Mouse (Mus musculus): ENCODE measurements around the gene Mfsd2a. TPM values are rescaled to one million over a fixed set of nuclear protein-coding genes. Genes with fewer than 3 reads are reported as not detected.

Mfsd2a gene
- polyA plus RNA-seq, 1 experiment from 2014 or later = 26.7 TPM

- H3K36me3 ChIP-seq (ENCODE audit: poor library complexity, severe bottlenecking) = no peaks in the 10 kb centered on the region
- no peak overlapping the region for H3K27ac ChIP-seq
Observed at GRCm38 (mm10) chr4:122923392-122924344, 37.3 kb downstream of the Mfsd2a start.

GRCm38 (mm10) chr4:122922841-122923240, 38.1 kb downstream of the Mfsd2a start:
- no peaks in the 10 kb centered on the region; the same call in 1 of the 2 replicates for H3K4me1 ChIP-seq
- H3K27ac ChIP-seq = no peak overlapping the region
- H3K27me3 ChIP-seq = no peaks in the 10 kb centered on the region
- ATAC-seq = no peak
- no peak overlapping the region for H3K4me2 ChIP-seq
- H3K9ac ChIP-seq = no peak overlapping the region
- WGBS = 5% methylated on average over 1 of the region's 1 CpGs
- no peaks in the 10 kb centered on the region for H3K36me3 ChIP-seq (ENCODE audit: poor library complexity, severe bottlenecking)
- H3K9me3 ChIP-seq (replicated peaks) = no peaks in the 10 kb centered on the region
- no peak overlapping the region for H3K4me3 ChIP-seq

More at GRCm38 (mm10) chr4:122923392-122924344, 37.3 kb downstream of the Mfsd2a start:
- Histone ChIP-seq H3K27me3 (no peaks in the 10 kb centered on the region), H3K4me3 (no peak overlapping the region), H3K9me3 (replicated peaks) (no peaks in the 10 kb centered on the region), H3K4me2 (no peak overlapping the region), H3K9ac (no peak overlapping the region), H3K4me1 (no peaks in the 10 kb centered on the region; the same call in 1 of the 2 replicates)
- no peak for ATAC-seq
- 89% methylated on average over 15 of the region's 15 CpGs for WGBS

GRCm38 (mm10) chr4:122915985-122916384, 45.0 kb downstream of the Mfsd2a start:
- WGBS = 87% methylated on average over 4 of the region's 4 CpGs
- Histone ChIP-seq H3K4me2 (no peak overlapping the region), H3K4me3 (no peak overlapping the region)

GRCm38 (mm10) chr4:122914186-122914585, 46.8 kb downstream of the Mfsd2a start:
- WGBS = 79% methylated on average over 7 of the region's 7 CpGs
- no peak overlapping the region for H3K4me2 ChIP-seq
- no peak overlapping the region for H3K27ac ChIP-seq
- H3K36me3 ChIP-seq (ENCODE audit: poor library complexity, severe bottlenecking) = no peaks in the 10 kb centered on the region
- peaks cover 7% of the 10 kb centered on the region; the same call in 1 of the 2 replicates for H3K4me1 ChIP-seq
- H3K4me3 ChIP-seq = no peak overlapping the region
- H3K9me3 ChIP-seq (replicated peaks) = 0 out of 2 replicates have a peak, but pooled peaks cover 8% of the 10 kb centered on the region
- ATAC-seq = no peak
- no peak overlapping the region for H3K9ac ChIP-seq
- H3K27me3 ChIP-seq = no peaks in the 10 kb centered on the region

More at GRCm38 (mm10) chr4:122915985-122916384, 45.0 kb downstream of the Mfsd2a start:
- Histone ChIP-seq H3K36me3 (ENCODE audit: poor library complexity, severe bottlenecking) (no peaks in the 10 kb centered on the region), H3K27me3 (no peaks in the 10 kb centered on the region), H3K4me1 (no peaks in the 10 kb centered on the region), H3K9me3 (replicated peaks) (0 out of 2 replicates have a peak, but pooled peaks cover 8% of the 10 kb centered on the region), H3K9ac (no peak overlapping the region), H3K27ac (no peak overlapping the region)
- ATAC-seq = no peak

GRCm38 (mm10) chr4:122912613-122913012, 48.4 kb downstream of the Mfsd2a start:
- ATAC-seq = no peak
- Histone ChIP-seq H3K9me3 (replicated peaks) (0 out of 2 replicates have a peak, but pooled peaks cover 8% of the 10 kb centered on the region), H3K4me3 (no peak overlapping the region), H3K9ac (no peak overlapping the region), H3K4me1 (peaks cover 13% of the 10 kb centered on the region; the same call in 1 of the 2 replicates), H3K27ac (no peak overlapping the region), H3K4me2 (no peak overlapping the region), H3K36me3 (ENCODE audit: poor library complexity, severe bottlenecking) (no peaks in the 10 kb centered on the region), H3K27me3 (no peaks in the 10 kb centered on the region)
- WGBS = 72% methylated on average over 5 of the region's 5 CpGs

- no peak overlapping the region for H3K9ac ChIP-seq
- H3K4me3 ChIP-seq = no peak overlapping the region
- H3K9me3 ChIP-seq (replicated peaks) = 0 out of 2 replicates have a peak, but pooled peaks cover 4% of the 10 kb centered on the region
- H3K27me3 ChIP-seq = no peaks in the 10 kb centered on the region
- H3K4me1 ChIP-seq = peaks cover 13% of the 10 kb centered on the region; the same call in 1 of the 2 replicates
- H3K36me3 ChIP-seq (ENCODE audit: poor library complexity, severe bottlenecking) = no peaks in the 10 kb centered on the region
- WGBS = 54% methylated on average over 6 of the region's 6 CpGs
- H3K27ac ChIP-seq = no peak overlapping the region
- ATAC-seq = no peak
- H3K4me2 ChIP-seq = no peak overlapping the region
Observed at GRCm38 (mm10) chr4:122910577-122910976, 50.4 kb downstream of the Mfsd2a start.

GRCm38 (mm10) chr4:122909572-122910189, 51.3 kb downstream of the Mfsd2a start:
- Histone ChIP-seq H3K4me3 (no peak overlapping the region), H3K9ac (no peak overlapping the region), H3K4me1 (peaks cover 13% of the 10 kb centered on the region; the same call in 1 of the 2 replicates), H3K4me2 (0 out of 2 replicates have a peak overlapping the region, but pooled peaks have one; percentile 11), H3K9me3 (replicated peaks) (0 out of 2 replicates have a peak, but pooled peaks cover 4% of the 10 kb centered on the region), H3K27ac (peak overlapping the region; percentile 41), H3K27me3 (no peaks in the 10 kb centered on the region), H3K36me3 (ENCODE audit: poor library complexity, severe bottlenecking) (no peaks in the 10 kb centered on the region)
- ATAC-seq = peak; percentile 70; the same call in 1 of the 2 replicates
- 27% methylated on average over 12 of the region's 12 CpGs for WGBS

GRCm38 (mm10) chr4:122905359-122905758, 55.6 kb downstream of the Mfsd2a start:
- Histone ChIP-seq H3K9me3 (replicated peaks) (no peaks in the 10 kb centered on the region), H3K4me2 (no peak overlapping the region), H3K27me3 (no peaks in the 10 kb centered on the region), H3K4me1 (peaks cover 13% of the 10 kb centered on the region; the same call in 1 of the 2 replicates), H3K9ac (no peak overlapping the region), H3K36me3 (ENCODE audit: poor library complexity, severe bottlenecking) (no peaks in the 10 kb centered on the region), H3K27ac (no peak overlapping the region), H3K4me3 (no peak overlapping the region)
- no peak for ATAC-seq
- WGBS = 84% methylated on average over 10 of the region's 10 CpGs

- Histone ChIP-seq H3K9me3 (replicated peaks) (no peaks in the 10 kb centered on the region), H3K36me3 (ENCODE audit: poor library complexity, severe bottlenecking) (no peaks in the 10 kb centered on the region), H3K4me2 (no peak overlapping the region), H3K9ac (no peak overlapping the region), H3K4me1 (peaks cover under 1% of the 10 kb centered on the region; the same call in 1 of the 2 replicates), H3K27ac (no peak overlapping the region), H3K4me3 (no peak overlapping the region), H3K27me3 (no peaks in the 10 kb centered on the region)
- ATAC-seq = no peak
- 89% methylated on average over 3 of the region's 3 CpGs for WGBS
Observed at GRCm38 (mm10) chr4:122903709-122904108, 57.3 kb downstream of the Mfsd2a start.

- H3K36me3 ChIP-seq (ENCODE audit: poor library complexity, severe bottlenecking) = no peaks in the 10 kb centered on the region
- H3K9me3 ChIP-seq (replicated peaks) = no peaks in the 10 kb centered on the region
- ATAC-seq = no peak
- no peak overlapping the region for H3K9ac ChIP-seq
- WGBS = 25% methylated on average over 6 of the region's 6 CpGs
- no peaks in the 10 kb centered on the region for H3K27me3 ChIP-seq
- H3K4me2 ChIP-seq = no peak overlapping the region
- H3K4me1 ChIP-seq = no peaks in the 10 kb centered on the region
- H3K27ac ChIP-seq = no peak overlapping the region
- H3K4me3 ChIP-seq = no peak overlapping the region
Observed at GRCm38 (mm10) chr4:122902156-122902555, 58.8 kb downstream of the Mfsd2a start.

- WGBS = 15% methylated on average over 5 of the region's 5 CpGs
- Histone ChIP-seq H3K9me3 (replicated peaks) (no peaks in the 10 kb centered on the region), H3K9ac (no peak overlapping the region), H3K4me3 (no peak overlapping the region), H3K27ac (no peak overlapping the region), H3K27me3 (no peaks in the 10 kb centered on the region), H3K36me3 (ENCODE audit: poor library complexity, severe bottlenecking) (no peaks in the 10 kb centered on the region), H3K4me1 (no peaks in the 10 kb centered on the region), H3K4me2 (no peak overlapping the region)
- ATAC-seq = 0 out of 2 replicates have a peak, but pooled peaks have one; percentile 36
Observed at GRCm38 (mm10) chr4:122898313-122898712, 62.7 kb downstream of the Mfsd2a start.

- no peak overlapping the region for H3K27ac ChIP-seq
- H3K4me1 ChIP-seq = no peaks in the 10 kb centered on the region
- H3K9ac ChIP-seq = no peak overlapping the region
- no peaks in the 10 kb centered on the region for H3K27me3 ChIP-seq
- no peak for ATAC-seq
- no peaks in the 10 kb centered on the region for H3K36me3 ChIP-seq (ENCODE audit: poor library complexity, severe bottlenecking)
- no peak overlapping the region for H3K4me3 ChIP-seq
- WGBS = 82% methylated on average over 4 of the region's 4 CpGs
- no peaks in the 10 kb centered on the region for H3K9me3 ChIP-seq (replicated peaks)
- H3K4me2 ChIP-seq = no peak overlapping the region
Observed at GRCm38 (mm10) chr4:122897750-122898149, 63.2 kb downstream of the Mfsd2a start.

Measured in forebrain, embryonic 13.5 days (tissue).